Mouse (Mus musculus) megakaryocyte, adult 5-6 weeks (primary cell): ENCODE results near the gene Mpp3. TPM values are rescaled to one million over a fixed set of nuclear protein-coding genes. Genes with fewer than 3 reads are reported as not detected.

Experiments
- ATAC-seq: 2 replicates; pipeline ENCODE4 v1.8.0; 2016; ENCODE audit warnings: mild to moderate bottlenecking, inconsistent platforms; ENCODE audit not compliant: poor library complexity, severe bottlenecking
- total RNA-seq, 2 experiments: library from RNA; stranded (forward) in 1 of 2; stranded (reverse) in 1 of 2; fragments of 153-499, 151-499 nt in 1 of 2; fragments of 221-1000, 200-1000 nt in 1 of 2; gene quantifications; 2 replicates each; pipeline versions ENCODE4 v1.2.3 to v1.2.4; 2015 to 2017

Gene Mpp3
- total RNA-seq, 2 experiments from 2014 or later = not detected

- peak; percentile 88 for ATAC-seq
Measured at GRCm38 (mm10) chr11:102040138-102040524, 11.9 kb upstream of the Mpp3 start.

- no peak for ATAC-seq
Measured at GRCm38 (mm10) chr11:102039487-102040137, 11.4 kb upstream of the Mpp3 start.

DNA sequence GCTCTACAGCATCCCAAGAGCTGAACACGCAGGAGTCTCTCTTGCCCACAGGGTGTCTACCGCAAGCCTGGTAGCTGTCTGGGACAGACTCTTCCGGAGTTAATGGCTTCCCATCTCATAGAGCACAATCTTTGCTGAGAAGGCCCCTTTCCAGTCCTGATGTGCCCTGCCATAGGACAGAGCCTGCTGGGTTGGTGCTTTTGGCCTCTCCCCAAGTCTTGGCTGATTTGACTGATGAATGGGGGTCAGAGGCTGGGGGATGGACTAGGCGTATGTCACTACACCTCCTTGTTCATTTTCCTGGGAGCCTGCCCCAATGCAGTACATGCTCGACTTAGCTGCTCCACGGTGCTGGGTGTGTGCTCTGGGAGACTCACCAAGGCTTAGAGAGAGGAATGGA lies 9.5 kb upstream of the Mpp3 start:
- no peak for ATAC-seq

- no peak for ATAC-seq
Measured at GRCm38 (mm10) chr11:102036336-102036735, 8.1 kb upstream of the Mpp3 start.

DNA sequence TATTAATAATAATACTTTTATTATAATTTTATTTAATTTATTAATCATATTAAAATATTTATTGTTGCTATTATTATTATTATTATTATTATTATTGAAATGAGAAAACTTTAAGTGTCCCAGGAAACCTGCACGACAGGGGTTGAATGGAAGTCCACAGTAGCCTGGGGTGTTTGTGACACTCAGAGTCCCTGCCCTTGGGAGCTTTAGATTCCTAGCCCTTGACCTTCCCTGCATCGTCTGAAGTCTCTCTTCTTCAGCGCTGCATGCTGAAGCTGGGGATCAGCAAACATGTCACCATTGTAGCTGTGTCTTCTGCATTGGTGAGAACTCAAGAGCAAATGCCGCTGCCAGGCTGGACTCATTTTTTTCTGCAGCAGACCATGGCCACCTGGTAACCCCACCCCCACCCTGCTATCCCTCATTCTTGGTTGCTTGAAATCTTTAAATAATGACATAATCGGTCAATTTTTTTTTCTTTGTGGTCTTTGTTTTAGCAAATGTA lies 7.2 kb upstream of the Mpp3 start:
- no peak for ATAC-seq

- no peak for ATAC-seq
Measured at GRCm38 (mm10) chr11:102034887-102035286, 6.6 kb upstream of the Mpp3 start.

DNA sequence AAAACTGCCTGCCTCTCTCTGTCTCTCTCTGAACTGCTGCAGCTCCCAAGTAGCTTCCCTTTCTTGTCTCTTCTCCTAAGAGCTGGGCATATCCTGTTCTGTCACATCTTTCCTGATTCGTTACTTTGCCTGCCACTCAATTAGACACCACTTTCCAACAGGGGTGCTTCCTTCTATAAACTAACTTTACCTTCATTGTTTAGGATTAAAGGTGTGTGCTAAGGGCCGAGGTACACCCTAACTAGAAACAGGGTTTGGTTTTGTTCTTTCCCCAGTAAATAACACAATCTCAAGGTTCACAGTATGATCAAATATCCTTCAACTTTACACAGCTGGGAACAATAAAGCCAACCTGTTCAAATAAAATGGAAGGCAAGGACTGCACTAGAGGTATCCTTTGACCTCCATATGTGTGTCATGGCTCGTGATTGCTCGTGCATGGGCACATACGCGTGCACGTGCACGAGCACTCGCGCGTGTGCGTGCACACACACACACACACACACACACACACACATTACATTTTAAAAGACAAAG lies 4.9 kb upstream of the Mpp3 start:
- ATAC-seq = no peak

DNA sequence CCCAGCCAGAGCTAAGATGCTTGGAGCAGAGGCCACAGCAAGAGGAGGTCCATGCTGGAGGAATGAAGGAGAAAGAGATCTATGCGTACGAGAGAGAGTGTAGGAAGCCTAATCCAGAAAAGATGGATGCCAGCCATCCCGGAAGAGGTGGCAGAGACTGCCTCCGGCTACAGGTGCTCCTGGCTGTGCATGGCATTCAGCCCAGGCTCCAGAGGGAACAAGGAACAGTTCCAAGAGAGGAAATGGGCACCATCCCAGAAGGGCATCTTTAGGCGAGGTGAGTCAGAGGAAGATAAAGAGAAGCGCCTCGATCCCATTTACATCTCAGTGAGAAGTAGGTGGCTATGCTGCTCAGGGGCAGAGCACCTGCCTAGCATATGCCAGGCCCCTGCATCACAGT lies 2.9 kb upstream of the Mpp3 start:
- no peak for ATAC-seq

GRCm38 (mm10) chr11:102029966-102030365 lies 1.7 kb upstream of the Mpp3 start:
- ATAC-seq = no peak

GRCm38 (mm10) chr11:102029304-102029703 lies 1.0 kb upstream of the Mpp3 start:
- ATAC-seq = no peak

- no peak for ATAC-seq
Measured at GRCm38 (mm10) chr11:102027361-102028017, 772 bp downstream of the Mpp3 start.

DNA sequence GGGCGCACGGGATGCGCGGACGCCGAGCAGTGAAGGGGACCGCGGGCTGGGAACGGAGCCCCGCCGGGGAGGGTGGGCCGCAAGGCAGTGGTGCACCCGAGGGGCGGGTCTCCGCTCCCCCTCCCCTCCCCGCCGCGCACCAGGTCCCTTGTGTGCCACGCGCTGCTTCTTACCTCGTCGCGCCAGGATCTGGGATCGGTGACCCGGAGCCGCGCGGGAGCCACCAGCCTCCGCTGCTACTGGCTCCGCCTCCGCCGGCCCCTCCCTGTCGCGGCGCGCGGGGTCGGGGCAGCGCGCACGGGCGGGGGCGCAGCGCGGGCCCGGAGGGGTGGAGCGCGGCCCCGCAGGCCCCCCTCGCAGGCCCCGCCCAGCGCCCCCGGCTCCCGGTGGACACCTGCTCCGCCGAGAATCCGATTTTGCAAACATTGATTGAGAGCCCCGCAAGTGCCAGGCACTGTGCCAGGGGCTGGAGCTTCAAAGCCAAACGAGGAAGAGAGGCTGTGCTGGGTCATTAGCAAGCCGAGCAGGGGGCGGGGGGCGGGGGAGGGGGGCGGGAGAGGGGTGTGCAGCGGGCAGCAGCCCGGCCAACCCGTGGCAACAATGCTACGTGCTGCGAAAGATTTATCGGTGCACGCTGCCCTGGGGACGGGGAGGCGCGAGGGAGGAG lies 1.4 kb downstream of the Mpp3 start:
- ATAC-seq = no peak

GRCm38 (mm10) chr11:102025991-102026660 lies 2.1 kb downstream of the Mpp3 start:
- no peak for ATAC-seq

DNA sequence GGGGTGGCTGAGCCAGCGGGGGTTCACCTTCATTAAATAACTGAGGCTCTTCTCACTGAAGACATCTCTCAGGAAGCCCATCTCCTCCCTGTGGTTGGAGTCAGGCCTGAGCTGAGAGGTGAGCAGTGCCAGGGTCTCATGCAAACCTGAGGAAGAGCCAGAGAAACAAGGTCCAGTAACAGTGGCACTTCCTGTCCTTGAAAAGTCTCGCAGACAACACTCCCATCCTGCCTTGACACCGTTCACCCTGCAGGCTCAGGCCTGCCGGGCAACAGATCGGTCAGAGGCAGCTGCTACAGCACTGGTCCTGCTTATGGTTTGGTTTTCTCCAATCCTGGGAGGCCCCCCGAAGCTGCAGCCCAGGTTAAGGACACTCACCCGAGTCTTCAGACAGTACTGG lies 2.9 kb downstream of the Mpp3 start:
- ATAC-seq = no peak

DNA sequence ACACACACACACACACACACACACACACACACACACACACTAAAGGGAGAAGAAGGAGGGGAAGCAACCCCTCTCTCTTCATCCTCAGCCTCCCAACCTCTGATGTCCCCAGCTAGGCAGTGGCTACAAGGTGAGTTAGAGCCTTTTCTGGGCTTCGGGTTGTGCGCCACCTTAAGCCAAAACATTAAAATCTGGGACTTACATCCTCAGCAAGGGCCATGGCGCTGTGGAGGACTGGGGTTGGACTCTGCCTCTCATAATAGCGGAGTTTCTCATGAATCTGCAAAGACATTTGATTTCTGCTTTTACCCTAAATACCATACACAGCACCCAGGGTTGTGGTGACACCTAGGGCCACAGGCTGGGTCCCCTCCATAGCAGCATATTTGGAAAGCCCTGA lies 3.4 kb downstream of the Mpp3 start:
- no peak for ATAC-seq

- no peak for ATAC-seq
Measured at GRCm38 (mm10) chr11:102024084-102024758, 4.0 kb downstream of the Mpp3 start.

- no peak for ATAC-seq
Measured at GRCm38 (mm10) chr11:102023406-102023805, 4.9 kb downstream of the Mpp3 start.

DNA sequence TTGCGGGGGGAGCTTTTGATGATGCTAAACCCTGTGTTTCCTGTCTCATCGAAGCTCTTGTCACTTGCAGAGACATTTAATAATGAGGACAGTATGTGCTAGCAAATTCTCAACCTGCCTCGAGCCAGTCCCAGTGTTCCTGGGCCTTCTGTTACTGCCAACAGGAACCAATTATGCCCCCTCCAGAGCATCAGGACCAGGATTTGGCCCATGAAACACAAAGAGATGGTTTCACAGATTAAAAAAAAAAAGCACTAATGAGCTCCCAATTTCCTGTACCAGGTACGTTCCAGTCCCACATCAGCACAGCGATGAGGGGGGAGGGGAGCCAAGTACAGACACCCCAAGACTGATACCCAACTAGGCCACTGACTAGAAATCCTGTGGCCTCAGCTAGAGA lies 7.1 kb downstream of the Mpp3 start:
- no peak for ATAC-seq

DNA sequence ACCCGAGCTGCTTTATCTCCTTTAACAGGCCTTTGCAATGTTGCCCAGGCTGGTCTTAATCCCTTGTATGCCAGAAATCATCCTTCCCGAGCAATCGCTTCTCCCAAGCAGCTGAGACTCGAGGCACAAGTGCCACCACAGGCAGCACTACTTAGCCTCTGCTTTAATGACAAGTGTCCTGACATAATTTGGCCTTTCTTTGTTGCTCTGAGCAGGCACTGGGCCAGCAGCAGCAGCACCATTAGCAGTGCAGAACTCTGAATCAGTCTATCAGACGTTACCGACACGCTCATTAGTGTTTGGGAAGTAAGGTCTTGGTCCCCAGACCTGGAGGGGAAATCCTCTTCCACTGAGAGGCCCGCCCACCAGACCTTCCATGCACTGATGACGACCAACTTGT lies 8.5 kb downstream of the Mpp3 start:
- no peak for ATAC-seq

GRCm38 (mm10) chr11:102016136-102016535 lies 12.1 kb downstream of the Mpp3 start:
- ATAC-seq = no peak

DNA sequence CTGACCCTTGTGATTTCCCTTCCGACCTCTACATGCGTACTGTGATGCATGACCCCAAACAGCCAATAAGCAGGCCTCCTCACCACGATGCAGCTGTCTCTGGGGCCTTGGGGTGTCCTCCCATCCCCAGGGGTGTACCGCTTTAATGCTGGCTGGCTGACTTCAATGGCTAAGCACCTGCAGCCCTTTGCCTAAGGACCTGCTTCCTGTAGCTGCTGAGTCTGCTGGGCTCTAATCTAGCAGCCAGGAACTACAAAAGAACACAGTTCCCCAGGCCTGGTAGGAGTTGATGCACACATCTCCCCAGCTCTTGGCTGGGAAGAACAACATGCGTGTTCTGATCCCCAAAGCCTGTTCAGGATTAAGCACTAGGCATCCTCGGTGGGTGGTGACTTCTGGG lies 12.8 kb downstream of the Mpp3 start:
- ATAC-seq = no peak
